ENCODE assay signal across 18 mouse cellular contexts in the genomic region with DNA sequence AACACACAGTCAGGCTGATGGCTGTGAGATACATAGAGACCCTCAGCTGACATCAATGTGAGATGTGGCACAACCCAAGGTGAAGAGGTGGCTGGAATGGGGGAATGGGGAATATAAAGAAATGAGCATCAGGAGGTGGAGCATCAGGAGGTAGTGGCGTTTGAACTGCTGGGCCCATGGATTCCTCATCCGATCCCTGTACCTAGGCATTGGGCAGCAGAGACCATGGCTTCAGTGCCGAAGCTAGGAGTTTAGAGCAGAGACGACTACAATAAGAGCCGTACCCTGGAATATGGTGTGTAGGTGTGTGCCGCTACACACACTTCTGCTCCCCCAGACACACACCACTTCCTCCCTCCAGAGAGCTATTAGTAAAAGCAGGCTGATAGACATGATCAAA.
"Had no signal": no experiment of that assay in that cellular context is flagged by ENCODE, and none has a peak within 500 bp of the region (broad histone marks: within the 10 kb centered on the region; RNA-seq: fewer than 3 reads in every experiment).

No protein-coding gene starts in this region.

- H3K9me3 ChIP-seq: liver, embryonic 13.5 days; liver, embryonic 15.5 days; lung, embryonic 15.5 days; midbrain, embryonic 12.5 days; neural tube, embryonic 12.5 days; stomach, embryonic 15.5 days had no signal

- H3K27ac ChIP-seq: liver, embryonic 13.5 days; liver, embryonic 15.5 days; lung, embryonic 15.5 days; macrophage; midbrain, embryonic 12.5 days; neural tube, embryonic 12.5 days; stomach, embryonic 15.5 days had no signal

- H3K4me1 ChIP-seq: liver, embryonic 13.5 days; liver, embryonic 15.5 days; lung, embryonic 15.5 days; midbrain, embryonic 12.5 days; neural tube, embryonic 12.5 days; stomach, embryonic 15.5 days had no signal

- H3K27me3 ChIP-seq: liver, embryonic 13.5 days; liver, embryonic 15.5 days; lung, embryonic 15.5 days; midbrain, embryonic 12.5 days; neural tube, embryonic 12.5 days; stomach, embryonic 15.5 days had no signal

- H3K4me2 ChIP-seq: liver, embryonic 13.5 days; liver, embryonic 15.5 days; lung, embryonic 15.5 days; midbrain, embryonic 12.5 days; neural tube, embryonic 12.5 days; stomach, embryonic 15.5 days had no signal

- H3K4me3 ChIP-seq: liver, embryonic 13.5 days; liver, embryonic 15.5 days; lung, embryonic 15.5 days; megakaryocyte, embryonic 14.5 days; midbrain, embryonic 12.5 days; neural tube, embryonic 12.5 days; stomach, embryonic 15.5 days had no signal

- H3K9ac ChIP-seq: liver, embryonic 13.5 days; liver, embryonic 15.5 days; liver, postnatal 0 days; lung, embryonic 15.5 days; midbrain, embryonic 12.5 days; neural tube, embryonic 12.5 days; stomach, embryonic 15.5 days had no signal

- H3K36me3 ChIP-seq: liver, embryonic 13.5 days; liver, embryonic 15.5 days; lung, embryonic 15.5 days; midbrain, embryonic 12.5 days; neural tube, embryonic 12.5 days; stomach, embryonic 15.5 days had no signal

- ATAC-seq: liver, postnatal 0 days; lung, postnatal 0 days had no signal

- DNase-seq: liver, embryonic 13.5 days; liver, postnatal 0 days; lung, adult 2 months; lung, postnatal 14 days; lung, postnatal 36 days; midbrain, embryonic 14.5 days; right cerebral cortex, postnatal 14 days; thymus, adult 18-20 months; thymus, postnatal 14 days; thymus, postnatal 36 days had no signal
